Mouse (Mus musculus) stomach, embryonic 14.5 days (tissue): Measurements from ENCODE around the gene Sox9. TPM values are rescaled to one million over a fixed set of nuclear protein-coding genes. Genes with fewer than 3 reads are reported as not detected.

Source experiments
- ATAC-seq: fragments of 200-750 bp; cut with Nextera tagmentation; 2 replicates; pipeline ENCODE4 v1.8.0; 2017; ENCODE audit warnings: low read depth, moderate TSS enrichment; ENCODE audit not compliant: insufficient number of reproducible peaks, insufficient read depth, low FRiP score
- H3K27ac ChIP-seq: fragments of 300-500 bp; sonication (generic); 2 replicates; pipeline ENCODE4 v1.5.1; 2014; ENCODE audit warnings: mild to moderate bottlenecking, low read length, moderate library complexity, mixed read lengths
- H3K27me3 ChIP-seq: fragments of 300-500 bp; sonication (generic); 2 replicates; pipeline ENCODE4 v1.6.1; 2014; ENCODE audit warnings: low read length, control low read depth, mixed read lengths; ENCODE audit not compliant: control insufficient read depth, insufficient read depth
- H3K36me3 ChIP-seq: fragments of 300-500 bp; sonication (generic); 2 replicates; pipeline ENCODE4 v1.6.1; 2014; ENCODE audit warnings: mild to moderate bottlenecking, control low read depth, low read length, moderate library complexity, mixed read lengths; ENCODE audit not compliant: control insufficient read depth, insufficient read depth
- H3K4me1 ChIP-seq: fragments of 300-500 bp; sonication (generic); 2 replicates; pipeline ENCODE4 v1.6.1; 2014; ENCODE audit warnings: low read length, control low read depth, mixed read lengths; ENCODE audit not compliant: control insufficient read depth, insufficient read depth
- H3K4me2 ChIP-seq: fragments of 300-500 bp; sonication (generic); replicated peaks from 2 replicates; pipeline ENCODE4 v1.6.1; 2014; ENCODE audit warnings: low read depth, low read length, control low read depth
- H3K4me3 ChIP-seq: fragments of 300-500 bp; sonication (generic); 2 replicates; pipeline ENCODE4 v1.5.1; 2014; ENCODE audit warnings: low read depth, low read length, control low read depth
- H3K9ac ChIP-seq: fragments of 300-500 bp; sonication (generic); replicated peaks from 2 replicates; pipeline ENCODE4 v1.6.1; 2014; ENCODE audit warnings: low read depth, mild to moderate bottlenecking, control low read depth, low read length, moderate library complexity, mixed read lengths
- H3K9me3 ChIP-seq: fragments of 300-500 bp; sonication (generic); 2 replicates; pipeline ENCODE4 v1.6.1; 2016; ENCODE audit warnings: low read depth, low read length, control low read depth; ENCODE audit not compliant: control insufficient read depth
- WGBS: fragments of 180-500 bp; shearing (Covaris S2); extraction: QIAGEN DNeasy Blood & Tissue Kit; methylation state at CpG from one replicate; pipeline ENCODE4 v1.1.7; 2014; 5-methylcytosine and 5-hydroxymethylcytosine counted together
- polyA plus RNA-seq: library from polyadenylated mRNA; unstranded; fragments of >200 nt; fragmentation: Nextera tagmentation; extraction: Ambion mirVana; gene quantifications from 2 replicates; pipeline ENCODE4 v1.2.1, GENCODE M21; 2014

Gene Sox9
- polyA plus RNA-seq, 1 experiment from 2014 or later, result 35.2 TPM

- no peak for ATAC-seq
- 0 out of 2 replicates have a peak, but pooled peaks cover 3% of the 10 kb centered on the region for H3K27me3 ChIP-seq
- H3K4me2 ChIP-seq, result no peak overlapping the region; the same call in 1 of the 2 replicates
Measured at GRCm38 (mm10) chr11:112779762-112780161, 2.3 kb upstream of the Sox9 start.

GRCm38 (mm10) chr11:112780394-112780920, 1.6 kb upstream of the Sox9 start:
- H3K4me2 ChIP-seq, result peak overlapping the region; percentile 89
- H3K9me3 ChIP-seq, result no peaks in the 10 kb centered on the region
- no peak for ATAC-seq
- H3K36me3 ChIP-seq, result no peaks in the 10 kb centered on the region; the same call in 1 of the 2 replicates
- 11% methylated on average over 19 of the region's 19 CpGs for WGBS
- H3K4me3 ChIP-seq, result no peak overlapping the region
- 0 out of 2 replicates have a peak, but pooled peaks cover 3% of the 10 kb centered on the region for H3K27me3 ChIP-seq
- no peak overlapping the region for H3K9ac ChIP-seq
- H3K27ac ChIP-seq, result no peak overlapping the region
- H3K4me1 ChIP-seq, result peaks cover 14% of the 10 kb centered on the region; the same call in 1 of the 2 replicates

More at GRCm38 (mm10) chr11:112779762-112780161, 2.3 kb upstream of the Sox9 start:
- no peaks in the 10 kb centered on the region for H3K9me3 ChIP-seq
- peaks cover 12% of the 10 kb centered on the region; the same call in 1 of the 2 replicates for H3K4me1 ChIP-seq
- H3K36me3 ChIP-seq, result no peaks in the 10 kb centered on the region; the same call in 1 of the 2 replicates
- 2% methylated on average over 10 of the region's 10 CpGs for WGBS
- H3K9ac ChIP-seq, result no peak overlapping the region
- H3K4me3 ChIP-seq, result no peak overlapping the region
- no peak overlapping the region for H3K27ac ChIP-seq

DNA sequence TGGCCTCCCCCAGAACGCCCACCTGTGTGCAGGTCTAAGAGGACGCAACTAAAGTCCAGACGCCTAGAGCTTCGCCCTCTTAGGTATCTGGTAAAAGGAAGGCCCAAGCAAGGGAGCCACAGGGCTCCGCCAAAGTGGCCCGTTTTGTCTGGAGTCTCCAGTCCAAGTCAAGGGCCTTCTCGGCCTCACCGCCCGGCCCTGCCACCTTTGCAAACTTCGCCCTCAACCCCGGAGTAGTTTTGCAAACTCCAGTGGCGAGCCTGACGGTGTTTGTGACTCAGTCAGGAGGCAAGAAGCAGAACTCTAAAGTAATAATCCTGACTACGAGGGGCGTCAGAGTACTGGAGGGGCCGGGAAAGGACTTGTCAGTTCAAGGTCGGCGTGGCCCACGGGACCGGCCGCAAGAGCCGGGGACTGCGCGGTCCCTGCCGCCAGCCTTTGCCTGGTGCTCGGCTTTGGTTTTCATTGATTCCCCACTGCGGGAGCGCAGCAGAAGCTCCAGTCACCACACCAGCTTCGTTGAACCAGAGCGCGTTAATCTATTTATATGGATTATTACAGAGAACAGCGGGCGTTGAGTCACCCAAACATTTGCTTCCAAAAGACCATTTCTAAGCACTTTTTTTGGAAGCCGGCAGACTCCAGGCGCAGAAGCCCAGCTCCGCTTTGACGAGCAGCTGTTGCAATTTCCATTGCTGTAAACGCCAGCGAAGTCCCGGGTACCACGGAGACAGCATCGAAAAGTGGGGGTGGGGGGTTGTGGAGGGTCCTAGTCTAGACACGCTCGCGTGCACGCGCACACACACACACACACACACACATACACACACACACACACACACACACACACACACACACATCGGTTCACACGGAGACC, 751 bp upstream of the Sox9 start:
- peaks cover 14% of the 10 kb centered on the region; the same call in 1 of the 2 replicates for H3K4me1 ChIP-seq
- H3K9me3 ChIP-seq, result no peaks in the 10 kb centered on the region
- peak; percentile 14; the same call in 1 of the 2 replicates for ATAC-seq
- peak overlapping the region; percentile 66 for H3K27ac ChIP-seq
- 0 out of 2 replicates have a peak, but pooled peaks cover 3% of the 10 kb centered on the region for H3K27me3 ChIP-seq
- H3K9ac ChIP-seq, result peak overlapping the region; percentile 4; the same call in 1 of the 2 replicates
- WGBS, result 1% methylated on average over 47 of the region's 49 CpGs
- H3K4me2 ChIP-seq, result peak overlapping the region; percentile 89
- H3K36me3 ChIP-seq, result no peaks in the 10 kb centered on the region; the same call in 1 of the 2 replicates
- H3K4me3 ChIP-seq, result peak overlapping the region; percentile 84

DNA sequence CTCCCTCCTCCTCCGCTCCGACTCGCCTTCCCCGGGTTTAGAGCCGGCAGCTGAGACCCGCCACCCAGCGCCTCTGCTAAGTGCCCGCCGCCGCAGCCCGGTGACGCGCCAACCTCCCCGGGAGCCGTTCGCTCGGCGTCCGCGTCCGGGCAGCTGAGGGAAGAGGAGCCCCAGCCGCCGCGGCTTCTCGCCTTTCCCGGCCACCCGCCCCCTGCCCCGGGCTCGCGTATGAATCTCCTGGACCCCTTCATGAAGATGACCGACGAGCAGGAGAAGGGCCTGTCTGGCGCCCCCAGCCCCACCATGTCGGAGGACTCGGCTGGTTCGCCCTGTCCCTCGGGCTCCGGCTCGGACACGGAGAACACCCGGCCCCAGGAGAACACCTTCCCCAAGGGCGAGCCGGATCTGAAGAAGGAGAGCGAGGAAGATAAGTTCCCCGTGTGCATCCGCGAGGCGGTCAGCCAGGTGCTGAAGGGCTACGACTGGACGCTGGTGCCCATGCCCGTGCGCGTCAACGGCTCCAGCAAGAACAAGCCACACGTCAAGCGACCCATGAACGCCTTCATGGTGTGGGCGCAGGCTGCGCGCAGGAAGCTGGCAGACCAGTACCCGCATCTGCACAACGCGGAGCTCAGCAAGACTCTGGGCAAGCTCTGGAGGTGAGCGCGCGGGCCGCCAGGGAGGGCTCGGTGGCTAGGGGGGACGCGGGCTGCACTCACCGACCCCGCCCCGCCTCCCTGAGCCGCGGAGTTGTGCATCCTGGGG, 515 bp downstream of the Sox9 start:
- Histone ChIP-seq H3K4me2 (peak overlapping the region; percentile 89), H3K9ac (peak overlapping the region; percentile 72), H3K4me1 (peaks cover 14% of the 10 kb centered on the region; the same call in 1 of the 2 replicates), H3K27me3 (0 out of 2 replicates have a peak, but pooled peaks cover 3% of the 10 kb centered on the region), H3K27ac (peak overlapping the region; percentile 92), H3K36me3 (no peaks in the 10 kb centered on the region; the same call in 1 of the 2 replicates), H3K4me3 (peak overlapping the region; percentile 84), H3K9me3 (no peaks in the 10 kb centered on the region)
- ATAC-seq, result peak; percentile 10; the same call in 1 of the 2 replicates
- WGBS, result under 1% methylated on average over 70 of the region's 75 CpGs

DNA sequence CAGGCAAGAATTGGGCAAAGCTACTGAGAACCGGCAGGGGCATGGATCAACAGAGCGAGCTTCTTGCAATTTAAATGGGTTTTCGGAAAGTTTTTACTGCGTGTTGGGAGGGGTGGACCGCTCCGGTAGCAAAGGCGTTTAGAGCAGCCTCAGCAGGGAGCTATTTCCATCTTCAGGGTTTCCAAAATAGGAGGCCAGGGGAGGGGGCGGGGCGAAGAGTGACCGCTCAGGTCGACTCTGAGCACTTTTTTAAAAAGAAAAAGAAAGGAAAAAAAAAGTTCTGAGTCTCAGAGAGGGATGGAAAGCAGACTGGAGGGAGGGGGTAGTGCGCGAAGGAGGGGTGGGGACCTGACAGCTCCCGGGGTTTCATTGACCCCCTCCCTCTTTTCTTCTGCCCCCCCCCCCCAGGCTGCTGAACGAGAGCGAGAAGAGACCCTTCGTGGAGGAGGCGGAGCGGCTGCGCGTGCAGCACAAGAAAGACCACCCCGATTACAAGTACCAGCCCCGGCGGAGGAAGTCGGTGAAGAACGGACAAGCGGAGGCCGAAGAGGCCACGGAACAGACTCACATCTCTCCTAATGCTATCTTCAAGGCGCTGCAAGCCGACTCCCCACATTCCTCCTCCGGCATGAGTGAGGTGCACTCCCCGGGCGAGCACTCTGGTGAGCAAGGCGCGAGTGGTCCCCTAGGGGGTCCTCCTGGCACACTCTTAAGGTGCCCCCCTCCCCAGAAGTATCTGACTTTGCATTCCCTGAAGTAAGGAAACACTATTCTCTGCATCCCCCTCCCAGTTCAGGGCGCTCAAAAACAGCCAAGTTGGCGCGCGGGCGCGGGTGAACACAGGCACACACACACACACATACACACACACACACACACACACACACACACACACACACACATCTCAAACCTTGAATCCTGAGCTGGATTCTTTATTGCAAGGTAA, 1.6 kb downstream of the Sox9 start:
- Histone ChIP-seq H3K4me2 (peak overlapping the region; percentile 89), H3K36me3 (no peaks in the 10 kb centered on the region; the same call in 1 of the 2 replicates), H3K4me1 (peaks cover 14% of the 10 kb centered on the region; the same call in 1 of the 2 replicates), H3K9ac (peak overlapping the region; percentile 72), H3K27ac (peak overlapping the region; percentile 92; the same call in 1 of the 2 replicates), H3K9me3 (no peaks in the 10 kb centered on the region), H3K4me3 (peak overlapping the region; percentile 84), H3K27me3 (0 out of 2 replicates have a peak, but pooled peaks cover 3% of the 10 kb centered on the region)
- under 1% methylated on average over 40 of the region's 42 CpGs for WGBS
- ATAC-seq, result 0 out of 2 replicates have a peak, but pooled peaks have one; percentile 7

DNA sequence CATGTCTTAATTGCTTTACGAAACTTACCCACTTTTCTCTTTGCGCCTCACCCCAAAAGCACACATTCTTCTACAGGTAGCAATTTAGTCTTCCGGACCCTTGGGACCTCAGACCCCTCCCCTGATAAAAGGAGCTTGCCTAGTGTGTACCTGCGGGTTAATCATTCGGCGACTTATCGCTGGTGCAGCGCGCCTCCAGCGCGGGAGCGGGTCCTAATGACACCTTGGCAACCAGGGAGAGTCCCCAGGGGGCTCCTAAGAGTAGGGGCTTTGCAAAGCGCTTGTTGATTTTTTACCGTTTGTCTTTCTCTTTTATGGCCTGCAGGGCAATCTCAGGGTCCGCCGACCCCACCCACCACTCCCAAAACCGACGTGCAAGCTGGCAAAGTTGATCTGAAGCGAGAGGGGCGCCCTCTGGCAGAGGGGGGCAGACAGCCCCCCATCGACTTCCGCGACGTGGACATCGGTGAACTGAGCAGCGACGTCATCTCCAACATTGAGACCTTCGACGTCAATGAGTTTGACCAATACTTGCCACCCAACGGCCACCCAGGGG, 2.4 kb downstream of the Sox9 start:
- 0 out of 2 replicates have a peak, but pooled peaks cover under 1% of the 10 kb centered on the region for H3K27me3 ChIP-seq
- 2% methylated on average over 30 of the region's 30 CpGs for WGBS
- H3K4me3 ChIP-seq, result peak overlapping the region; percentile 84
- H3K36me3 ChIP-seq, result no peaks in the 10 kb centered on the region; the same call in 1 of the 2 replicates
- peaks cover 14% of the 10 kb centered on the region; the same call in 1 of the 2 replicates for H3K4me1 ChIP-seq
- H3K9ac ChIP-seq, result peak overlapping the region; percentile 46
- no peaks in the 10 kb centered on the region for H3K9me3 ChIP-seq
- H3K27ac ChIP-seq, result peak overlapping the region; percentile 92; the same call in 1 of the 2 replicates
- H3K4me2 ChIP-seq, result peak overlapping the region; percentile 89
- ATAC-seq, result peak; percentile 65

DNA sequence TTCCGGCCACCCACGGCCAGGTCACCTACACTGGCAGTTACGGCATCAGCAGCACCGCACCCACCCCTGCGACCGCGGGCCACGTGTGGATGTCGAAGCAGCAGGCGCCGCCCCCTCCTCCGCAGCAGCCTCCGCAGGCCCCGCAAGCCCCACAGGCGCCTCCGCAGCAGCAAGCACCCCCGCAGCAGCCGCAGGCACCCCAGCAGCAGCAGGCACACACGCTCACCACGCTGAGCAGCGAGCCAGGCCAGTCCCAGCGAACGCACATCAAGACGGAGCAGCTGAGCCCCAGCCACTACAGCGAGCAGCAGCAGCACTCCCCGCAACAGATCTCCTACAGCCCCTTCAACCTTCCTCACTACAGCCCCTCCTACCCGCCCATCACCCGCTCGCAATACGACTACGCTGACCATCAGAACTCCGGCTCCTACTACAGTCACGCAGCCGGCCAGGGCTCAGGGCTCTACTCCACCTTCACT, 2.9 kb downstream of the Sox9 start:
- Histone ChIP-seq H3K4me2 (peak overlapping the region; percentile 89), H3K27ac (peak overlapping the region; percentile 6; the same call in 1 of the 2 replicates), H3K4me1 (peaks cover 14% of the 10 kb centered on the region; the same call in 1 of the 2 replicates), H3K27me3 (no peaks in the 10 kb centered on the region), H3K9ac (peak overlapping the region; percentile 46), H3K36me3 (no peaks in the 10 kb centered on the region; the same call in 1 of the 2 replicates), H3K9me3 (no peaks in the 10 kb centered on the region), H3K4me3 (peak overlapping the region; percentile 84)
- ATAC-seq, result no peak
- WGBS, result 5% methylated on average over 33 of the region's 34 CpGs
